12 mouse cellular contexts compared by ENCODE assay signal in genomic region chr6:112834430-112834829, GRCm38 (mm10).
A peak's percentile ranks its signal among the peaks of the same experiment; 100 is the strongest.
DNase-seq lines count a peak whose midpoint lies in the region; ATAC-seq and TF ChIP-seq lines count a peak whose summit lies in the region.
"Had no signal": no experiment of that assay in that cellular context is flagged by ENCODE, and none has a peak within 500 bp of the region (broad histone marks: within the 10 kb centered on the region; RNA-seq: fewer than 3 reads in every experiment).

No protein-coding gene starts in this region.

- no peaks in the 10 kb centered on the region for H3K27me3 ChIP-seq in forebrain, embryonic 15.5 days
- H3K27me3 ChIP-seq in limb, embryonic 10.5 days (ENCODE audit: low read depth, poor library complexity, severe bottlenecking), result no peaks in the 10 kb centered on the region
- H3K27me3 ChIP-seq in neural tube, embryonic 13.5 days, result no peaks in the 10 kb centered on the region
- H3K27me3 ChIP-seq: embryonic facial prominence, embryonic 15.5 days had no signal

- H3K9ac ChIP-seq in forebrain, embryonic 15.5 days (replicated peaks), result no peak overlapping the region
- H3K9ac ChIP-seq in neural tube, embryonic 13.5 days, result peak overlapping the region; percentile 52
- H3K9ac ChIP-seq: embryonic facial prominence, embryonic 15.5 days had no signal

- H3K4me2 ChIP-seq in forebrain, embryonic 15.5 days (replicated peaks), result no peak overlapping the region
- H3K4me2 ChIP-seq in neural tube, embryonic 13.5 days, result no peak overlapping the region
- H3K4me2 ChIP-seq: embryonic facial prominence, embryonic 15.5 days had no signal

- WGBS in forebrain, embryonic 15.5 days, result 82% methylated on average over 5 of the region's 5 CpGs
- WGBS in limb, embryonic 10.5 days, result 95% methylated on average over 5 of the region's 5 CpGs
- WGBS in neural tube, embryonic 13.5 days, result 69% methylated on average over 5 of the region's 5 CpGs

- ATAC-seq in forebrain, embryonic 15.5 days (replicated peaks), result no peak
- peak; percentile 4; the same call in 1 of the 2 replicates for ATAC-seq in neural tube, embryonic 13.5 days (ENCODE audit: low read depth)

- TF ChIP-seq CTCF in left cerebral cortex, adult 2 months (IDR thresholded peaks at IDR 0.05), result no peak

- DNase-seq in left cerebral cortex, adult 2 months (ENCODE audit: extremely low spot score in 1 of 2, low spot score in 2 of 2), result no peak
- DNase-seq in left cerebral cortex, postnatal 10 days (ENCODE audit: extremely low spot score in 1 of 2, low spot score in 2 of 2), result no peak
- no peak for DNase-seq in limb, embryonic 10.5 days (ENCODE audit: low spot score)
- DNase-seq in kidney, postnatal 10 days, result no peak
- DNase-seq in T-cell, adult 2 months (ENCODE audit: low spot score), result no peak
- DNase-seq in ovary, postnatal 10 days (ENCODE audit: low spot score), result no peak
- DNase-seq: adrenal gland, postnatal 10 days; heart, adult 11 months; lung, postnatal 36 days had no signal

- no peaks in the 10 kb centered on the region for H3K36me3 ChIP-seq in forebrain, embryonic 15.5 days
- H3K36me3 ChIP-seq in limb, embryonic 10.5 days, result no peaks in the 10 kb centered on the region
- H3K36me3 ChIP-seq in neural tube, embryonic 13.5 days, result no peaks in the 10 kb centered on the region
- H3K36me3 ChIP-seq: embryonic facial prominence, embryonic 15.5 days had no signal

- H3K27ac ChIP-seq in left cerebral cortex, adult 2 months, result peak overlapping the region; percentile 50
- peak overlapping the region; percentile 47 for H3K27ac ChIP-seq in forebrain, embryonic 15.5 days (replicated peaks)
- H3K27ac ChIP-seq in limb, embryonic 10.5 days, result 0 out of 2 replicates have a peak overlapping the region, but pooled peaks have one; percentile 42
- H3K27ac ChIP-seq in neural tube, embryonic 13.5 days (replicated peaks), result peak overlapping the region; percentile 90
- H3K27ac ChIP-seq: embryonic facial prominence, embryonic 15.5 days had no signal

- intact Hi-C loops in left cerebral cortex, adult 2 months (cut with DNase I), result no loop called here
- intact Hi-C loops in left cerebral cortex, postnatal 10 days (cut with DNase I), result no loop called here

- no peaks in the 10 kb centered on the region for H3K9me3 ChIP-seq in forebrain, embryonic 15.5 days
- no peaks in the 10 kb centered on the region for H3K9me3 ChIP-seq in limb, embryonic 10.5 days (replicated peaks)
- H3K9me3 ChIP-seq in neural tube, embryonic 13.5 days, result no peaks in the 10 kb centered on the region
- H3K9me3 ChIP-seq: embryonic facial prominence, embryonic 15.5 days had no signal

- peaks cover 36% of the 10 kb centered on the region for H3K4me1 ChIP-seq in forebrain, embryonic 15.5 days
- peaks cover 18% of the 10 kb centered on the region for H3K4me1 ChIP-seq in limb, embryonic 10.5 days
- peaks cover 73% of the 10 kb centered on the region for H3K4me1 ChIP-seq in neural tube, embryonic 13.5 days (replicated peaks)

- no peak overlapping the region for H3K4me3 ChIP-seq in left cerebral cortex, adult 2 months
- H3K4me3 ChIP-seq in forebrain, embryonic 15.5 days, result no peak overlapping the region
- no peak overlapping the region for H3K4me3 ChIP-seq in limb, embryonic 10.5 days
- H3K4me3 ChIP-seq in neural tube, embryonic 13.5 days, result no peak overlapping the region
- H3K4me3 ChIP-seq: embryonic facial prominence, embryonic 15.5 days had no signal
